Mouse (Mus musculus) spleen, adult 2 months (tissue): ENCODE results near the gene Arid4b. TPM values are rescaled to one million over a fixed set of nuclear protein-coding genes. Genes with fewer than 3 reads are reported as not detected.
A peak's percentile ranks its signal among the peaks of the same experiment; 100 is the strongest.

Source experiments
- DNase-seq, 2 experiments: peaks; one replicate each; pipeline versions ENCODE4 v3.0.0 to v3.0.0-alpha.2; 2012 to 2021; ENCODE audit warnings: low spot score in 2 of 2, low read depth in 1 of 2
- H3K27ac ChIP-seq: fragments of 200-500 bp; 2 replicates; pipeline ENCODE4 v1.5.1; 2012; ENCODE audit warnings: low read length, inconsistent platforms; ENCODE audit not compliant: insufficient read depth
- H3K27me3 ChIP-seq: fragments of 200-500 bp; 2 replicates; pipeline ENCODE4 v1.6.1; 2012; ENCODE audit warnings: mild to moderate bottlenecking, moderate library complexity, low read length, inconsistent platforms; ENCODE audit not compliant: control insufficient read depth, insufficient read depth
- H3K36me3 ChIP-seq: fragments of 200-500 bp; 2 replicates; pipeline ENCODE4 v1.6.1; 2012; ENCODE audit warnings: mild to moderate bottlenecking, low read length, inconsistent platforms; ENCODE audit not compliant: control insufficient read depth, insufficient read depth
- H3K4me1 ChIP-seq: fragments of 200-500 bp; 2 replicates; pipeline ENCODE4 v1.6.1; 2011; ENCODE audit warnings: inconsistent platforms; ENCODE audit not compliant: control insufficient read depth, insufficient read depth, insufficient read length
- H3K4me3 ChIP-seq: fragments of 200-500 bp; 2 replicates; pipeline ENCODE4 v1.5.1; 2011; ENCODE audit warnings: mild to moderate bottlenecking, inconsistent platforms; ENCODE audit not compliant: insufficient read depth, insufficient read length; ENCODE audit errors: extremely low read depth
- CTCF ChIP-seq: fragments of 200-500 bp; IDR thresholded peaks from 2 replicates; pipeline ENCODE4 v1.5.1; 2011; ENCODE audit warnings: mild to moderate bottlenecking, inconsistent platforms; ENCODE audit not compliant: insufficient read depth, insufficient read length, insufficient replicate concordance; ENCODE audit errors: extremely low read depth
- POLR2A ChIP-seq: fragments of 200-500 bp; IDR thresholded peaks from 2 replicates; pipeline ENCODE4 v1.6.1; 2011; ENCODE audit warnings: low read depth, low read length, inconsistent platforms
- WGBS: fragments of 180-500 bp; shearing (Covaris S2); methylation state at CpG from one replicate; pipeline ENCODE4 v1.1.7; 2018; 5-methylcytosine and 5-hydroxymethylcytosine counted together
- polyA plus RNA-seq: library from polyadenylated mRNA; depleted of rRNA; stranded (reverse); fragments of >200 nt; gene quantifications from 2 replicates; pipeline ENCODE4 v1.2.3, GENCODE M21; 2012

The Arid4b gene
- polyA plus RNA-seq, 1 experiment, result 4.6 TPM

DNA sequence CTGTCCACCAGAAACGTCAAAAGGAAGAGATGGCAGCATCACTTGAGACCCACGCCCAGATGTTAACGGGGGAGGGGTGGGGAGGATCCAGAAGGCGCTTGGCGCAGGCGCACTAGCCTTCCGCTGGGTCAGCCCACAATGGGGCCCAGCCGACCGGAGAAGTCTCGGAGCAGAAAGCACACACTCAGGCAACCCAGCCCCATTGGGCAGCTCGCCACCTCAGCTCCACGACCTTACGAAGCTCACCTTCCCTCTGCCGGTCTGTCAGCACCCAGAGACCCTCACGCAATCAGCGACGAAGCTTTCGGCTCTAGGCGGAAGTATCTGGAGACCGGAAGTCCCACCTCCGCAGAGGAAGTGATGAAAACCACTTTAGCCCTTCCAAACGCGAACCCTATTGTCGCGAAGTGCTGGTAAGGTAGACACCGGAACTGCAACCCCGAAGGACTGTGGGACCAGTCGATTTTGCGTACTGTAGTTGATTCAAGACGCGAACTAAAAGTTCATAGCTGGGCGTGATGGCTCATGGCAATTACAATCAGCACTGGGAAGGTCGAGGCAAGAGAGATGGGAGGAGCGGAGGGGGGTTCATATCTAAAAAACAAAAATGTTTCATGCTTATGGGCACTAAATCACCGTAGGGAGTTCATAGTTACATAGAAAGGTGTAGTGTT is 23.6 kb upstream of the Arid4b start, which contains the start of gene Tbce:
Gene Tbce (minus strand): TSS at position 347 of the 674 bp plus-strand sequence.
- WGBS, result under 1% methylated on average over 35 of the region's 35 CpGs
- Histone ChIP-seq H3K4me1 (peaks cover 2% of the 10 kb centered on the region; the same call in 1 of the 2 replicates), H3K4me3 (peak within 1 kb of the TSS; percentile 91), H3K27me3 (no peaks in the 10 kb centered on the region), H3K36me3 (no peaks in the 10 kb centered on the region), H3K27ac (peak within 1 kb of the TSS; percentile 93)
- peak; percentile 84 to 88 for DNase-seq
- TF ChIP-seq CTCF (no peak), POLR2A (peak; percentile 53)

DNA sequence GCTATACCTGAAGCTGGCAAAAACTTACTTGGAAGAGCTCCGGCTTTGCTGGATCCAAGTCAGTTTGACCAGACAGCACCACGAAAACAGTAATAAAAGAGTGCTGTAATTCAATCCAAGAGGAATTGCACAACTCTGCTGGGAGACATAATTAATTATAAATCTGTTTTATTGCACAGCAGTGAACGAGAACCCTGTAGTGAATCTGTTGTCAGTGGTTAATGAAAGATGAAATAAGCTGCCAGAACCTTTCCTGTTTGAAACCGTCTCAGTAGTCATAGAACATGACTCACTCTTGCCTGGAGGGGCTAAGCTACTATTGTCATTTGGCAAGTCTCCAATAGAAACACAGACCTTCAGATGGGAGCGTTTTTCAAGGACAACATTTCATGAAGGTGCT is 22.8 kb upstream of the Arid4b start:
- no peak overlapping the region for H3K4me3 ChIP-seq
- TF ChIP-seq POLR2A (no peak), CTCF (no peak)
- peaks cover 2% of the 10 kb centered on the region; the same call in 1 of the 2 replicates for H3K4me1 ChIP-seq
- WGBS, result 37% methylated on average over 5 of the region's 5 CpGs
- DNase-seq, result no peak
- H3K36me3 ChIP-seq, result no peaks in the 10 kb centered on the region
- no peak overlapping the region; the same call in 1 of the 2 replicates for H3K27ac ChIP-seq
- no peaks in the 10 kb centered on the region for H3K27me3 ChIP-seq

- H3K36me3 ChIP-seq, result no peaks in the 10 kb centered on the region; the same call in 1 of the 2 replicates
- DNase-seq, result no peak
- H3K4me1 ChIP-seq, result peaks cover 2% of the 10 kb centered on the region; the same call in 1 of the 2 replicates
- H3K27ac ChIP-seq, result no peak overlapping the region
- no peak overlapping the region for H3K4me3 ChIP-seq
- TF ChIP-seq CTCF, result no peak
- TF ChIP-seq POLR2A, result no peak
- H3K27me3 ChIP-seq, result no peaks in the 10 kb centered on the region
Observed at GRCm38 (mm10) chr13:14043851-14044250, 19.2 kb upstream of the Arid4b start.

DNA sequence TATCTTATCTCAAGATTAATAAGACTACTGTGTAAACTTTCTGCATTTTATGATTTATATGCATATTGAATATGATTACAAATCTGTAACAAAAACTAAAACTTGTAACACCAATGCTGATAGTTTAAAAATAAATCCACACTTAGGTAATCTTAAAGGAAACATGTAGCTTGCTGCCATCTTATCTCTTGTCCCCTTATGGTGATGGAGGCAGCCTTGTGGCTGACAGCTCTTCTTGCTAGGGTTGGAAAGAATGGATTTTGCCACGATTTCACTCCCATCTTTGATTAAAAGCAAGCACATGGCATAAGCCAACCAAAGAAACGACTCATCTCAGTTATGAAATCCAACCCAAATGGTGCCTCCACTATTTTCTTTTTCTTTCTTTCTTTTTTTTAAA is 18.5 kb upstream of the Arid4b start:
- Histone ChIP-seq H3K4me3 (no peak overlapping the region), H3K4me1 (peaks cover 2% of the 10 kb centered on the region; the same call in 1 of the 2 replicates), H3K27ac (no peak overlapping the region), H3K27me3 (no peaks in the 10 kb centered on the region), H3K36me3 (peaks cover 5% of the 10 kb centered on the region)
- no peak for DNase-seq
- WGBS, result 69% methylated on average over 2 of the region's 2 CpGs
- TF ChIP-seq POLR2A, result no peak

- WGBS, result 56% methylated on average over 1 of the region's 1 CpGs
- DNase-seq, result no peak
- peaks cover 29% of the 10 kb centered on the region for H3K36me3 ChIP-seq
Observed at GRCm38 (mm10) chr13:14049878-14050277, 13.2 kb upstream of the Arid4b start.

GRCm38 (mm10) chr13:14056801-14057200 is 6.2 kb upstream of the Arid4b start:
- no peak overlapping the region for H3K4me3 ChIP-seq
- 88% methylated on average over 3 of the region's 3 CpGs for WGBS
- no peak overlapping the region for H3K27ac ChIP-seq
- TF ChIP-seq CTCF (no peak), POLR2A (no peak)
- H3K4me1 ChIP-seq, result no peaks in the 10 kb centered on the region; the same call in 1 of the 2 replicates
- DNase-seq, result no peak
- no peaks in the 10 kb centered on the region for H3K27me3 ChIP-seq
- H3K36me3 ChIP-seq, result peaks cover 32% of the 10 kb centered on the region

More at GRCm38 (mm10) chr13:14049878-14050277, 13.2 kb upstream of the Arid4b start:
- no peaks in the 10 kb centered on the region for H3K27me3 ChIP-seq
- H3K27ac ChIP-seq, result no peak overlapping the region
- H3K4me1 ChIP-seq, result no peaks in the 10 kb centered on the region
- H3K4me3 ChIP-seq, result no peak overlapping the region
- TF ChIP-seq CTCF (no peak), POLR2A (no peak)

DNA sequence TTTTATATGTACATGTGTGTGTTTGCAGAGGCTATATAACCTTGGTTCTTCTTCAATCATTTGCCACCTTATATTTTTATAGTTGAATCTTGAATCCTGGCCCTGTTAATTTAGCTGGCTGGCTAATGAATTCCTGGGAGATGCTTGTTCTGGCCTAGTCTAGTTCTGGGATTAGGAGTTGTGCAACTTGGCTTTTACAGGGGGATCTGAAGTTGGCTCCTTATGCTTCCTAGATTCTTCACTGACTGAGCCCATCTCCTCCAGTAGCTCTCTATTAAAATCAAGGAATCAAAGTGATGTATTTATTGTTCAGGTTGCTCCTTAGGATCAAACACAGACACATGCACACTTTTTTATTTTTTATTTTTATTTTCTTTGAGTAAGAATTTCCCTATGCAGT is 3.5 kb upstream of the Arid4b start:
- no peak for TF ChIP-seq CTCF
- no peak for TF ChIP-seq POLR2A
- no peak for DNase-seq
- H3K27me3 ChIP-seq, result no peaks in the 10 kb centered on the region
- peaks cover 17% of the 10 kb centered on the region for H3K36me3 ChIP-seq
- H3K27ac ChIP-seq, result no peak overlapping the region
- H3K4me1 ChIP-seq, result no peaks in the 10 kb centered on the region; the same call in 1 of the 2 replicates
- H3K4me3 ChIP-seq, result no peak overlapping the region
